Mouse (Mus musculus): Measurements from ENCODE around the gene Slc2a5.
A peak's percentile ranks its signal among the peaks of the same experiment; 100 is the strongest.

The Slc2a5 gene

DNA sequence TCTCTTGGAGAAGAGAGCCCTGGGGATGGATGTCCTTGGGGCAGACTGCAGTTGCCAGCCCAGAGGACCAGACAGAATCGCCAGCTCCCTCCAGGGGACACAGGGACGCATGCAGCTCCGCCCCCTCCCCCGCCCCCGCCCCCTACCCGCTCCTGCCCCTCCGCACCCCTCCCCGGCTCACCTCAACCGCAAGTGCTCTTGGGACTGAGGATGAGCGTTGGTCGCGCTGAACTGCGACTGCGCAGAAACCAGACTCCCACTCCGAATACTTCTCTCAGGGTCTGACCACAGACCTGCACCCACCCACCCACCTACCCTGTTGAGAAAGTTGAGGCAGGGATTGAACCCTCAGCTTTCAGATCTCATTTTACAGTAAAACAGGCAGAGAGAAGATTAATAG, at the start of gene Slc2a5:
TSS of gene Slc2a5 (plus strand) at position 229 of the 400 bp plus-strand sequence.
- DNase-seq (ENCODE audit: low read depth, low spot score) = peak; percentile 88

DNA sequence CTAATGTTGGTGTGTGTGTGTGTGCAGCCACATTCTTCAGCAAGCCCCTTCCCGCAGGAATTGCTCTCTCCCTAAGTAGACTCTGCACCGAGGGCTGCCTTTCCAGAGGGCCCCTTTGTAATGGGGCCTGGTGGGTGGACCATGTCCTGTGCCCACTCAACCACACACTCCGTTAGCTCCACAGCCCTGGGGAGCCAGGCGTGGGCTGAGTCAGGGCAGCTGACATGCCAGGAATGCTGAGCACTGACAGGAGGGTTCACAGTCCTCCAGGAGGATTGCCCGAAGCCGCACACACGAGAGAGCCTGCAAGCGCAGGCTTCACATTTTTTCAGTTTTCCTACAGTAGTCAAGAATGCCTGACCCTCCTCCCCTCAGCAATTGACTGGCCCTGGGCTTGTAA, 48.9 kb upstream of the Slc2a5 start:
- no peak for DNase-seq (ENCODE audit: low read depth, low spot score)

- DNase-seq (ENCODE audit: low read depth, low spot score) = peak; percentile 39
These were observed 46.5 kb upstream of the Slc2a5 start for GRCm38 (mm10) chr4:150072416-150073101.

DNA sequence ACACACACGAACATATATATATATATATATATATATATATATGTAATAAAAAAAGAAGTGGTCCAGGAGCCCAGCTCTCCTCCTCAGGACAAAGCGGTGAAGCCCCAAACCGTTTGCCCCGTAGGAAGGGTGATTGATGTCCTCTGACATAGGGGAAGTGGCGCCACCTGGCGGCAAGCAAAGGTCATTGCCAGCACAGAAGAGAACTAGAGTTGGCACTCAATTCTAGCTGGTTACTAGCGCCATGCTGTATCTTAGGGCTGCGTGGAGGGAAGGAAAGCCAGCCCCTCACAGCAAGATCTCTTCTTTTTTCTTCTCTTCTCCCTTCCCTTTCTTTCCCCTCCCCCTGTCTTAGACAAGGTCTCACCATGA, 46.0 kb upstream of the Slc2a5 start:
- peak; percentile 68 for DNase-seq (ENCODE audit: low read depth, low spot score)

DNA sequence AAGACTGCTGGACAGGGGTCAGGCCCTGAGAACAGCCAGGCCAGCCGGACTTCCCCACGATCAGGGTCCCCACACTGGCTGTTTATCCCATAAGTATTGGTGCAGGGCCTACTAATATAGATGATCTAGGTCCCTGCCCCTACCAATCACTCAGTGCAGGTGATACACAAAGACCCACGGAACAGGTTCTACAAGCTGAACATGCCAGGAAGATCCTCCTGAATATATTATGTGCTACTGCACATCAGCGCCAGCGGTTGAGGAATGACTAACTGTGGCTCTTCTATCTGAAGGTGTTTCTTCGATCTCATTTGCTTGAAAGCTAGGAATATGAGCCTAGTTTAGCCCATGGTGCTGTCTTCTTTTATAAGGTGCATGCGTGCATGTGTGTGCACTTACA, 43.7 kb upstream of the Slc2a5 start:
- no peak for DNase-seq (ENCODE audit: low read depth, low spot score)

DNA sequence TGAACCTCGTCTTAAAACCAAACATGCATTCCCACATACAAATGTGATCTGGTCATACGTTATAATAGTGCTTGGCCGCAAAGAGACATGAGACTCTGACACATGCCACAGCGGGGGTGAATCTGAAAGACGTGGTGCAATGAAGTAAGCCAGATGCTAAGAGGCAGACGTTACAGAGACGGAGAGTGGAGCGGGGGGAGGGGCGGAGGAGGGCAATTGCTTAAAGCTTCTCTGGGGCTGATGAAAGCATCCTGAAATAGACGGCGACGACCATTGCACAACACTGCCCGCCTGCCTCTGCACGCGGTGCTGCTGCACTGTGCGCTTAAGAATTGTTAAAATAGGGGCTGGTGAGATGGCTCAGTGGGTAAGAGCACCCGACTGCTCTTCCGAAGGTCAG, 42.9 kb upstream of the Slc2a5 start:
- DNase-seq (ENCODE audit: low read depth, low spot score) = peak; percentile 63

DNA sequence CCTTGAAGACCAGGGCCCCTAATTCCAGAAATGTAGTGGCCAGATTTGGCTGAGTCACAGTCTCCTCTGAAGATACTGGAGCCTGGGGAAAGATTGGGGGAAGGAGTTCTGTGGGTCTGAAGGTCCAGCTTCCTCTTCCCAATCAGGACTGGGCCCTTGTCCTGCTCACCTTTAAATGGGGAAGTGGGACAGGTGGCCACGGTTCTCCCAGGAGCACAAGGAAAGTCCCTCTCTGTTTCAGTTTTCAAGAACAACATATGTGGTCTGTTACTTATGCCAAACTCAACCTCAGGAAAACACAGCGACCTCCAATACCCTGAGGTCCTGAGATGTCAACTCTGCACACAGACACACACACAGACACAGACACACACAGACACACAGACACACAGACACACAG, 40.4 kb upstream of the Slc2a5 start:
- no peak for DNase-seq (ENCODE audit: low read depth, low spot score)

GRCm38 (mm10) chr4:150079244-150079643, 39.8 kb upstream of the Slc2a5 start:
- DNase-seq (ENCODE audit: low read depth, low spot score) = no peak

- no peak for DNase-seq (ENCODE audit: low read depth, low spot score)
These were observed 38.6 kb upstream of the Slc2a5 start for GRCm38 (mm10) chr4:150080330-150080967.

- DNase-seq (ENCODE audit: low read depth, low spot score) = peak; percentile 87
These were observed 33.7 kb upstream of the Slc2a5 start for GRCm38 (mm10) chr4:150085366-150085765.

GRCm38 (mm10) chr4:150086841-150087160, 32.3 kb upstream of the Slc2a5 start:
- DNase-seq (ENCODE audit: low read depth, low spot score) = no peak

DNA sequence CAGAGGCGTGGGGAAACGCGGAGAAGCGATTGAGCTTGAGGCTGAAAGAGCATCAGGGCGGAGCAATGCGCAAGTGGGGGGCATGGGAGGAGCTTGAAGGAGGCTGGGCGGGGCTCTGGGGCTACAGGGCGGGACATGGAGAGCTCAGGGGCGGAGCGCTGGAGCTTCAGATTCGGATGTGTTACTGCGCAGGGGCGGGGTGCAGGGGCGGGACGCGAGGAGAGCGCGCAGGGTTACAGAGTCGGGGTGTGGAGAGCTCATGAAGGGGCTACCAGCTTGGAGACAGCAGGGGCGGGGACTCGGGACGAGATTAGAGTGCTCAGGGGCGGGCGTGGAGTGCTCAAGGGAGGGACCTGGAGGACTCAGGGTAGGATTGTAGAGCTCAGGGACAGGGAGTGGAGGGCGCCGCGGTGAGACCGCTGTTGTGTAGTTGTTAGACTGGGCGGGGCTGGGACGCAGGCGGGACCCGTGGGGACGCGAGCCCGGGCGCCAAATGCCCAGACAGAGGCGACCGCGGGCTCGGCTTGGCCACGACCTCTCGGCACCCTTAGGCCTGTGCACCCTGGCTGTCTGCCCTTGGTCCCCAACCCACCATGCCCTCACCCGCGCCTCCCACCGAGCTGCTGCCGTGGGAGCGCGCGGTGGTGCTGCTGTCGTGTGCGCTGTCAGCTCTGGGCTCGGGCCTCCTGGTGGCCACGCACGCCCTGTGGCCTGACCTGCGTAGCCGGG, 31.8 kb upstream of the Slc2a5 start, which contains the start of gene Gpr157:
TSS of gene Gpr157 (plus strand) at position 205 of the 729 bp plus-strand sequence.
- DNase-seq (ENCODE audit: low read depth, low spot score) = peak; percentile 99

GRCm38 (mm10) chr4:150087890-150088530, 31.1 kb upstream of the Slc2a5 start:
- no peak for DNase-seq (ENCODE audit: low read depth, low spot score)

GRCm38 (mm10) chr4:150089121-150089520, 30.0 kb upstream of the Slc2a5 start:
- DNase-seq (ENCODE audit: low read depth, low spot score) = no peak

- DNase-seq (ENCODE audit: low read depth, low spot score) = peak; percentile 76
These were observed 27.0 kb upstream of the Slc2a5 start for GRCm38 (mm10) chr4:150091887-150092582.

DNA sequence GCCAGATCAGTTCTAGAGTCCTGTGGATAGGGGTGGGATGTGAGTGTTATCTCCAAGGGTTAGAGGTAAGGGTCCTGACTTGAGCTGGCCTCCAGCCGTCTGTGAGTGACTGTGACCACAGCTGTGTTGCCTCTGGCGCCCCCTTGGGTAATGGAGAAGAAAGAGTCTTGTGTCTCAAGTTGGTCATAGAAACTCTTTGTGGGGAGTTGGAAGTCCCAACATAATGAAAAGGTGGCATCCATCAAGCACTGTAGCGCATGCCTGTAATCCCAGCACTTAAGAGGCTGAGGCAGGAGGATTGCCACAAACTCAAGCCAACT, 26.5 kb upstream of the Slc2a5 start:
- DNase-seq (ENCODE audit: low read depth, low spot score) = no peak

- DNase-seq (ENCODE audit: low read depth, low spot score) = no peak
These were observed 25.3 kb upstream of the Slc2a5 start for GRCm38 (mm10) chr4:150093560-150094462.

- no peak for DNase-seq (ENCODE audit: low read depth, low spot score)
These were observed 24.7 kb upstream of the Slc2a5 start for GRCm38 (mm10) chr4:150094463-150094789.

DNA sequence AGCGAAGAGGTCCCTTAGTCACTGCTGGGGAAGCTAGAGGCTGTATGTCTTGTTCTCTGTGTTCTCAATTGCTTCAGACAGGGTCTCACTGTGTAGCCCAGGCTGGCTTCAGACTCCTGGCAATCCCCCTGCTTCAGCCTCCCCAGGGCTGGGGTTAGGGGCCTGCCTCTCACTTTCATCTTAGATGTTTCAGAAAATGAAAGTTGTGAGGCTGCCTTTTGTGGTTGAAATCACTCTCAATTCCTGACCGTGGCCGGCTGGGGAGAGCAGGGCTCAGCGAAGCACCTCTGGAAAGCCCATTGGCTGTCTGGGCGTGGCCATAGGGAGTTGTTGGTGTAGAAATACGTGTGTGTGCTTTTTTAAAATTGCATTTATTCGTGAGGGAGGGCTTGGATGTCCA, 22.8 kb upstream of the Slc2a5 start:
- DNase-seq (ENCODE audit: low read depth, low spot score) = no peak

DNA sequence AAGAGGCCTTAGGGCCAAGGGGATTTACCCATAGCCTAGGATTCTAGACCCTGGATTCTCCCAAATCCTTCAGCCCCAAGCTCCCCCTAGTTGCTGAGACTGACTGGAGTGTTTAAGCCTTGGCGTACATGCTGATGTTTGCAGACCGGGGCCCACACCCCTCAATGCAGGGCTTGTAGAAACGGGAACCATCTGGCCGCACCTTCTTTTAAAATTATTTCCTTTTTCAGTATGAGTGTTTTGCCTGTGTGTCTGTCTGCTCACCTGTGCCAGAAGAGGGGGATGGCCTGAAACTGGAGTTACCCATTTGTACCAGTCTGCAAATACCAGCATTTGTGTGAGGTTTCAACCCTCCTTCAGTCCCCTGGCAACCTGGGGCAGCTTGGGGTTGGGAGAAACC, 21.2 kb upstream of the Slc2a5 start:
- no peak for DNase-seq (ENCODE audit: low read depth, low spot score)

GRCm38 (mm10) chr4:150098880-150099279, 20.2 kb upstream of the Slc2a5 start:
- DNase-seq (ENCODE audit: low read depth, low spot score) = peak; percentile 78
